Mouse (Mus musculus): ENCODE measurements around the gene Eef2.

Gene Eef2

GRCm38 (mm10) chr10:81176466-81177271 is at the start of gene Eef2:
Gene Eef2, plus strand, starts transcription at chr10:81176631.
- DNase-seq = peak; percentile 96 to 99

- DNase-seq = peak; percentile 89
Measured at GRCm38 (mm10) chr10:81134181-81134587, 42.2 kb upstream of the Eef2 start.

DNA sequence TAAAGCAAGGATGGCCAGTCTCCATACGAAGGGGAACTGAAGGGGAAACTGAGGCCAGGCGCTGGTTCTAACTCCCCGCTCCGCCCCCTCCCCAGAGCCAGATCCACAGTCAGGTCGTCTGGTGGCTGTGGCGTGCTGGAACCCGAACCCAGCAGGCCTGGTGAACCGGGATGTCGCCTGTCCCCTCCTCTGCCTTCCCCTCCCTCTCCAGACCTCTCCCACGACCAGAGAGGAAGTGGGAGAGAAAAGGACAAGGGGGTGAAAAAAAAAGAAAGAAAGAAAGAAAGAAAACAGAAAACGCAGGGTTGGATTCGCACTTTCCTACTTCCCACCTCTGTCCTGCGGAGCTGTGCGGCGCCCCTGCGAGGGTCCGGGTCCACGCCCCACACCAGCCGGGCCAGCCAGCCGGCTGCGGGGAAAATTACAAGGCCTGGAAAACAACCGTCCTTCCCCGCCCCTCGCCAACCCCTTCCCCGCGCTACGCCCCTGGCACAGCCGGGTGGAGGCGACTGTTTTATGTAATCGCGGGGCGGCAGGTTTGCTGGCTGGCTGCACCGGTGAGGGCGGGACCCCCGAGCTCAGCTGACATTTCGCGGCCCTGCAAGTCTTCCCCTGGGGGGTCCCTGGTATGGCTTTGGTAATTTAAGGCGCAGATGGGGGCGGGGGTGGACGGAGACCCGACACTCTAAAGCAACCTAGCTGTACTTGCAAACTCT is 41.3 kb upstream of the Eef2 start, which contains the start of gene Zbtb7a:
Gene Zbtb7a (plus strand): TSS at position 255 of the 716 bp plus-strand sequence.
- DNase-seq = peak; percentile 34 to 38

GRCm38 (mm10) chr10:81135831-81136705 is 40.4 kb upstream of the Eef2 start:
- peak; percentile 65 to 68 for DNase-seq

DNA sequence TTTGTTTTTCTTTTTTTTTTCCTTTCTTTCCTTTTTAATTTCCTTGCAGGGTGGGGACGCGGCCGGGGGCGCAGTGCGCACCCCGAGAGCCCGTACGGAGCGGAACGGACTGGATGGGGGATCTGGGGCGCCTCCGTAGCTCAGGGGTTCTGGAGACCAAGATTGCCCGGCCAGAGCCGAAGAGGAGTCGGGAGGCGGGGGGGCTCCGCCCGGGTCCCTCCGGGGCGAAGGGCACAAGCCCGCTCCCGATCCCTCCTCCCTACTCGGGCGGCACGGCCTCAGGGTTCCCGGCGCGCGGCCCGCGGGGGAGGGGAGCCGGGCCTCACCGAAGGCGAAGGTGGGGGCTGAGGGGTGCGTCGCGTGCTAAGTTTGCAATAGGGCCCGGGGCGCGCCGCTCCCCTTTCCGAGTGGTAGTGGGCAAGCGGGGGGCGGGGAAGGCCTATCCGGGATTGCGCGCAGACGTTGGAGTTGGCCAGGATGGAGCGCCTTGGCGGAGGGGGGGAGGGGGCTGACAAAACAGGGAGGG is 39.7 kb upstream of the Eef2 start:
- peak; percentile 73 to 75 for DNase-seq

GRCm38 (mm10) chr10:81137252-81138130 is 38.9 kb upstream of the Eef2 start:
- peak; percentile 99 for DNase-seq

- no peak for DNase-seq
Measured at GRCm38 (mm10) chr10:81138131-81138782, 38.2 kb upstream of the Eef2 start.

DNA sequence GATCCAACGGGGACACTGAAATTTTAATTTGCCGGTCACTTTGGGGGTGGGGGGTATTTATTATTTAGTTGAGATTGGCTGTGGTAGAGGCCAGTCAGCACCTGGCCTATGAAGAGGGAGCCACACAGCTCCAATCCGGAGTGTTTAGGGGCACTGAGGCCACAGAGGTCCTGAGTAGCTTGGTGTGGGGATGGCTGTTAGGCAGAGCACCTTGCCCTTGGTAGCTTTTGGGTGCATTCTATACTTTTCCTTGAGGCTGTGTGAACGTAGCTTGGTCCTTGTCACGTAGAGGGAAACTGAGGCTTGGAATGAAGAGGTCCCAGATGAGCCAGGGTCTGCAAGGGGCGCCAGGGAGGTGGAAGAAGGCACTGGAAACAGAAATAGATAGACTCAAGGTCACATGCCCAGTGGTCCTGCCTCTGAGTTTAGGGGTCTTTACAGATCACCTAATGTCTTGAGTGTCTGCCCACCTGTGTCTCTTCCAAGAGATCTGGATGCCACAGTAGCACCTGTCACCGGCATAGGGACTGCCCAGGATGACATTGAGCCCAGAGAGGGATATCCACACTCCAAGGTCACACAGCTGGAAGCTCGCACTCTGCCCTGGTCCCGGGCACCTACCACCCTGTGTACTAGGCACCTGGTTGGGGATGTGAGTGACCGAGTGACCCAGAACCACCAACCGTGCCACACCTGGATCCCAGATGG is 37.5 kb upstream of the Eef2 start:
- no peak for DNase-seq

GRCm38 (mm10) chr10:81139529-81139846 is 36.9 kb upstream of the Eef2 start:
- DNase-seq = no peak

- no peak for DNase-seq
Measured at GRCm38 (mm10) chr10:81140005-81140404, 36.4 kb upstream of the Eef2 start.

DNA sequence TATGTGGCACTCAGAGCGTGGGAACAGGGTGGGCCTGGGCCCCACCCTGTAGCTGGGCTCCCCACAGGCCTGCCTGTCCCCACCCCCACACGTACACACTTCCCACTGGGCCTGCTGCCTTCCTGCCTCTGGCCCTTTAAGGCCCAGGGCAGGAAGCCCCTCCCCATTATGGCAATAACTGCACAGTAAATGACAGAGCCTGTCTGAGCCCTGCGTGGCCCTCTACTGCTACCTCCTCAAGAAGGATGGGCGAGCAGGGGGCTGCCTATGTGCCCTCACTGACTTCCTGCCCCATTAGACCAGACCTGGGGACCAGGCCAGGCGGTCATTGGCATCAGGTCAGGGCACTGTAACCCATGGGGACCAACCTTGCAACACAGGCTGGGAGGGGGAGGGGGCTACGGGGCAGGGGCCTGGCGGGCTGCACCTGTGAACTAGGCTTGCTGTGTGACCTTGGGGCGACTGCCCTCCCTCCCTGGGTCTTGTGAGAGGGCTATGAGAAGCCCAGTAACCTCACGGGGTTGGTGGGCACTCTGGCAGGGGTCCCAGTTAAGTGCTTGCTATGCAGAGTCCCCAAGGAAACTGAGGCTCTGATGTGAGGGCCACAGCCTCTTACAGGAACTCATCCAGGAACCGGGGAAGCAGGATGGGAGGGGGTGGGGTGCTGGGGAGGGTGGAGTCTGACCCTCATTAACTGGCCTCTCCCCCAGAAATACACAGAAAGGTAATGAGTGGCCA is 35.5 kb upstream of the Eef2 start:
- no peak for DNase-seq

- no peak for DNase-seq
Measured at GRCm38 (mm10) chr10:81141455-81142210, 34.8 kb upstream of the Eef2 start.

DNA sequence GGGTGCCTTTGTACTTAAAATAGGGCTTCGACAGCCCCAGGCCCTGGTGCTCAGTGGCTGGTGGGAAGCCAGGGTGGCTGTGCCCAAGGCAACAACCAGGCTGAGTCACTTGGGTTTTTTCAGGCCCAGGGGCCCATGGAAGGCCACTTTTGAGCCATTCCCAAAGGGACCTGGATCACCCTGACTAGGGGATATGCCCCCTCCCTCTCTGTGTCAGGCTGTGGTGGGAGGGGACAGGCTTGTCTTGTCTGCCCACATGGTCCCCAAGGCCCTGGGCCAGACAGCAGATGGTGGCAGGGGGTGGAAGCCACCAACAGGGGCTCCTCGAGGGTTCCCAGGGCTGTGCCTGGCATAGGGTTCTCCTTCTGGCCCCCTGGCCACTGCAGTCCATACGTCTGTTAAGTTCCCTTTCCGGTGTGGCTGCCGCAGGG is 33.9 kb upstream of the Eef2 start:
- DNase-seq = no peak

- no peak for DNase-seq
Measured at GRCm38 (mm10) chr10:81143157-81143633, 33.2 kb upstream of the Eef2 start.

- DNase-seq = no peak
Measured at GRCm38 (mm10) chr10:81143845-81144437, 32.5 kb upstream of the Eef2 start.

DNA sequence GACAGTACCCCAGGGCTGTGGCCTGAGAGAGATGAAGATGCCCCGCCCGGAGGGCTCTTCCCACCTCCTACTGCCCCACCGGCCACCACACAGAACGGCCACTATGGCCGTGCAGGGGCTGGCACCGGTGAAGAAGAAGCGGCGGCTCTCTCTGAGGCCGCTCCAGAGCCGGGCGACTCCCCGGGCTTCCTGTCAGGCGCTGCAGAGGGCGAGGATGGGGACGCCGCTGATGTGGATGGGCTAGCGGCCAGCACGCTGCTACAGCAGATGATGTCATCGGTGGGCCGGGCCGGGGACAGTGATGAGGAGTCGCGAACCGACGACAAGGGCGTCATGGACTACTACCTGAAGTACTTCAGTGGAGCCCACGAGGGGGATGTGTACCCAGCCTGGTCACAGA is 31.8 kb upstream of the Eef2 start:
- no peak for DNase-seq

DNA sequence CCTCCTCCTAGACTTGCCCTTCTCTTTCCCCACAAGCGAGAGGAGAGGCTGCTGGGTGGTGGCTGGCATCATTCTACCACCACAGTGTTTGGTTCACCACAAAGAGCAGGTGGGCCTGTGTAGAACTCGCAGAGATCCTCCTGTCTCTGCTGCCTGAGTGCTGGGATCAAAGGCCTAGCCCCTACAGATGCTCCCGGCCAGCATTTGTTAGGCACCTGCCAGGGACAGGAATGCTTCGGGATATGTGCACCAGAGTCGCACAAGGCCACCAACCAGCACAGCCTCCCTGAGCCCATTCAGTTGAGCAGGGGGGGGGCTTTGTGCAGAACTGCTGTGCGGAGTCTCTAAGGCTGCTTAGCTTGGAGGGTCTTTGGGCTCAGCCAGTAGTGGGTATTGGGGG is 31.1 kb upstream of the Eef2 start:
- no peak for DNase-seq

DNA sequence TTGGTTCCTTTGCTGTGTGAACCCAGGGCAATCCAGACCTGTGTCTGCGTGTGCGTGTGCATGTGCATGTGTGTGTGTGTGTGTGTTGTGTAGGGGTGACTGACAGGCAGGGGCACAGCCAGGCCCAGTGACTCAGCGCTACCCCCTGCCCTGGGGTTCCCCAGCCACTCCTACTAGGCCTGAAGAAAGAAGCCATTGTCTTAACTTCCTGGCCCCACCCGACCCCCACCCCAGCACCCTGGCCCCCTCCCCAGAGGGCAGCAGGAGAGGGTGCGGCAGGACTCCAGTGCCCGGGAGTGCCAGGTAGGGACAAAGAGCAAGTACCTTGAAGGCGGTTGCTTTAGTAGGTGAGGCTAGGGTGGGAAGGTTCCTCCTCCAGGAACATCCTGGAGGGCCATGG is 30.7 kb upstream of the Eef2 start:
- no peak for DNase-seq

DNA sequence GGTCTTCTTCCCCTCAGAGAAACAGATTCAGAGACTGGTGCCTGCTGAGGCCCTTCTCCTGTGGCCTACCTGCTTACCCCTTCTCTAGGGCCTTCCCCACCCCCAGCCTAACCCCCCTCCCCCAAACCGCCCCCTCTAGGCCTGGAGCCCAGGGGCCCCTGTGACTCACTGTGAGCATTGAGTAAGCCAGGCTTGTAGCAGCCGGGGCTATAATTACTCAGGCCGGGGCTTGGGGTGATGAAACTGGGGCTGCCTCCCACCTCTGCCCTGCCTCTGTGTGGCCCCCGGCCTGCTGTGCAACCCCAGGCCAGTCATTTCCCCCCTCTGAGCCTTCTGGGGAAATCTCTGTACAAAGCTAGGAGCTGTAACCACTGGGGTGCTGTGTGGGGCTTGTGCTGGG is 30.1 kb upstream of the Eef2 start:
- DNase-seq = no peak

All from spleen, adult 18-20 months (tissue).